Mouse (Mus musculus) thymus, adult 2 months (tissue): ENCODE measurements around the gene Ccl11. TPM values are rescaled to one million over a fixed set of nuclear protein-coding genes. Genes with fewer than 3 reads are reported as not detected.

Experiments used
- DNase-seq: peaks from one replicate; pipeline ENCODE4 v3.0.0; 2021
- H3K27ac ChIP-seq: fragments of 200-500 bp; 2 replicates; pipeline ENCODE4 v1.5.1; 2012; ENCODE audit warnings: low read length, control low read depth; ENCODE audit not compliant: control insufficient read depth, insufficient read depth
- H3K27me3 ChIP-seq: fragments of 200-500 bp; 2 replicates; pipeline ENCODE4 v1.6.1; 2012; ENCODE audit warnings: mild to moderate bottlenecking, low read length, moderate library complexity, mixed read lengths; ENCODE audit not compliant: control insufficient read depth, insufficient read depth
- H3K36me3 ChIP-seq: fragments of 200-500 bp; 2 replicates; pipeline ENCODE4 v1.6.1; 2012; ENCODE audit warnings: mild to moderate bottlenecking, low read length, moderate library complexity; ENCODE audit not compliant: control insufficient read depth, insufficient read depth
- H3K4me1 ChIP-seq: fragments of 200-500 bp; replicated peaks from 2 replicates; pipeline ENCODE4 v1.6.1; 2012; ENCODE audit warnings: low read length; ENCODE audit not compliant: control insufficient read depth, insufficient read depth
- H3K4me3 ChIP-seq: fragments of 200-500 bp; 2 replicates; pipeline ENCODE4 v1.5.1; 2012; ENCODE audit warnings: mild to moderate bottlenecking, low read length, control low read depth, moderate library complexity; ENCODE audit not compliant: control insufficient read depth, insufficient read depth
- CTCF ChIP-seq: fragments of 200-500 bp; IDR thresholded peaks from 2 replicates; pipeline ENCODE4 v1.5.1; 2012; ENCODE audit warnings: mild to moderate bottlenecking, control low read depth, low read length, moderate library complexity, borderline replicate concordance; ENCODE audit not compliant: control insufficient read depth, poor library complexity, insufficient read depth; ENCODE audit errors: extremely low read depth
- POLR2A ChIP-seq: fragments of 200-500 bp; IDR thresholded peaks from 2 replicates; pipeline ENCODE4 v1.6.1; 2012; ENCODE audit warnings: mild to moderate bottlenecking, low read length, control low read depth, moderate library complexity; ENCODE audit not compliant: control insufficient read depth, poor library complexity, insufficient read depth; ENCODE audit errors: extremely low read depth
- WGBS: fragments of 180-500 bp; shearing (Covaris S2); methylation state at CpG from one replicate; pipeline ENCODE4 v1.1.7; 2018; 5-methylcytosine and 5-hydroxymethylcytosine counted together
- polyA plus RNA-seq: library from polyadenylated mRNA; depleted of rRNA; stranded (reverse); fragments of >200 nt; gene quantifications from 2 replicates; pipeline ENCODE4 v1.2.3, GENCODE M21; 2012

Gene Ccl11
- polyA plus RNA-seq, 1 experiment = 30.1 TPM

- no peaks in the 10 kb centered on the region for H3K4me1 ChIP-seq
- no peak overlapping the region for H3K27ac ChIP-seq
- TF ChIP-seq POLR2A = no peak
- TF ChIP-seq CTCF = no peak
- no peaks in the 10 kb centered on the region for H3K36me3 ChIP-seq
- H3K4me3 ChIP-seq = no peak overlapping the region
- no peak for DNase-seq
- H3K27me3 ChIP-seq = no peaks in the 10 kb centered on the region
- 85% methylated on average over 1 of the region's 1 CpGs for WGBS
Observed at GRCm38 (mm10) chr11:82072374-82072773, 14.8 kb downstream of the Ccl11 start.

- Histone ChIP-seq H3K27me3 (no peaks in the 10 kb centered on the region), H3K36me3 (no peaks in the 10 kb centered on the region), H3K4me3 (no peak overlapping the region), H3K27ac (no peak overlapping the region), H3K4me1 (no peaks in the 10 kb centered on the region)
- 69% methylated on average over 3 of the region's 3 CpGs for WGBS
- no peak for DNase-seq
- TF ChIP-seq CTCF = no peak
- no peak for TF ChIP-seq POLR2A
Observed at GRCm38 (mm10) chr11:82072984-82073383, 15.4 kb downstream of the Ccl11 start.

- no peak overlapping the region for H3K4me3 ChIP-seq
- no peaks in the 10 kb centered on the region for H3K36me3 ChIP-seq
- no peak for TF ChIP-seq POLR2A
- no peak for TF ChIP-seq CTCF
- WGBS = 83% methylated on average over 3 of the region's 3 CpGs
- H3K27me3 ChIP-seq = no peaks in the 10 kb centered on the region
- no peaks in the 10 kb centered on the region for H3K4me1 ChIP-seq
- no peak overlapping the region for H3K27ac ChIP-seq
- DNase-seq = no peak
Observed at GRCm38 (mm10) chr11:82073686-82074085, 16.1 kb downstream of the Ccl11 start.

DNA sequence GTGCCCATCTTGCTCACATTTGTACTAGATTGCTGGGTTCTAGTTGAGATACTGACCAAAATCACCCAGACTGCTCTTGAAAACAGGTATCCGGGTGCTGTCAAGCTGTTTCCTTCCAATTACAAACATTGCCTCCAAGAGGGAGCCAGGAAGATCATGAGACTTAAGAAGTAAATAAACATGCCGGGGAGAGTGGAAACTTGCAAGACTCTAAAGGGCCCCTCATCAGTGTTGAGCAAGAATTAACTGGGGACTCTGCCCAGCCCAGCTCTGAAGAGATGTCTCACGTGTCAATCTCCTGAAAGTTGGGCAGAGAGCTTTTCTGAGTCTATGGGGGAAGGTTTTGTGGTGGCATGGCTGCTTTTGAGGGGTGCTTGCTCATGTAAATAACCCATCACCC is 19.4 kb downstream of the Ccl11 start:
- no peak for TF ChIP-seq POLR2A
- TF ChIP-seq CTCF = no peak
- Histone ChIP-seq H3K4me1 (no peaks in the 10 kb centered on the region), H3K27me3 (no peaks in the 10 kb centered on the region), H3K27ac (no peak overlapping the region), H3K36me3 (no peaks in the 10 kb centered on the region), H3K4me3 (no peak overlapping the region)
- DNase-seq = no peak
- 42% methylated on average over 3 of the region's 3 CpGs for WGBS

DNA sequence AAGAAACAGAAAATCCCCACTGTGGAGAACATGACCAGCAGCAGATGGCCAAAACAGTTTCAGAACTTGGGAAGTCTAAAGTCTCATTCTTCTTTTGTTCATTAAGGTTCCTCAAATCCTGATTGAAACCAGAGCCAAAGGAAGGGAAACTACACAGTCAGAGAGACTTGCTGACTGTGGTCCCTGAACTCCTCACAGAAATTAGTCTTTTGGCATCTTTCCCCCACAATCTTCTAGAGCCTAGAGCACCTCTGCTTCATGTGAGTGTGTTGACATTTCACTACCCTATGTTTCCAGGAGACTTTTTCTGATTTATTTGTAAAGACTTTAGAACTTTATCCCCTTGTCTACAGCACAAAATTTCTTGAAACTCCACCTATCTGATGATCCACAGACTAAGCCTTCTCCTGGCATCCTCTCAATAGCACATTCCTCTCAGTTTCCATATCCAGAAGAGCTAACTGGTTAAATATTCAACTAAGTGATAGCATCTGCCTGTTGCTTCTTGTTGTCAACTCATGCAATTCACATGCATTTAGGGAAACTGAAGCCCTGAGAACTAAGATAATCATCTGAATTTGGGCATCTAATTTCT is 20.6 kb downstream of the Ccl11 start:
- no peaks in the 10 kb centered on the region for H3K36me3 ChIP-seq
- DNase-seq = no peak
- H3K4me3 ChIP-seq = no peak overlapping the region
- H3K27me3 ChIP-seq = no peaks in the 10 kb centered on the region
- no peaks in the 10 kb centered on the region for H3K4me1 ChIP-seq
- TF ChIP-seq POLR2A (no peak), CTCF (no peak)
- no peak overlapping the region for H3K27ac ChIP-seq

DNA sequence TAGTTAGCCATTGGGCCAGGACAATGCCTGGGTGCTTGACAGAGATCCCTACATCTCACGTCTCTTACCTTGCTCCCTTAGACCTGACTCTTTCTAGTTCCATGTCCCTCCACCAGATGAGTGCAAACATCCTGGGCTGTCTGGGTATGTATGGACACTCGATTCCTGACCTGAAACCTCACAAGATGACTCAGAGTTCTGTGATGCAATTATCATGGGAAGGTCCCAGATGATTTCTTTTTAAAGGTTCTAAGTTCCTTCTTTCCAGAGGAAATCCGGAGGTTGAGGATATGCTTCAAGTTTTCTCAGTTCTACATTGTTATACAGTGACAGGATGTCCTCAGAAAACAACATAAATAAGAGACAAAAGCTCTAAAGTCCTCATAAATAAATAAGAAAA is 23.2 kb downstream of the Ccl11 start:
- TF ChIP-seq POLR2A (no peak), CTCF (no peak)
- H3K27me3 ChIP-seq = no peaks in the 10 kb centered on the region
- 72% methylated on average over 3 of the region's 3 CpGs for WGBS
- no peak for DNase-seq
- H3K27ac ChIP-seq = no peak overlapping the region
- H3K36me3 ChIP-seq = no peaks in the 10 kb centered on the region
- H3K4me3 ChIP-seq = no peak overlapping the region
- no peaks in the 10 kb centered on the region for H3K4me1 ChIP-seq

DNA sequence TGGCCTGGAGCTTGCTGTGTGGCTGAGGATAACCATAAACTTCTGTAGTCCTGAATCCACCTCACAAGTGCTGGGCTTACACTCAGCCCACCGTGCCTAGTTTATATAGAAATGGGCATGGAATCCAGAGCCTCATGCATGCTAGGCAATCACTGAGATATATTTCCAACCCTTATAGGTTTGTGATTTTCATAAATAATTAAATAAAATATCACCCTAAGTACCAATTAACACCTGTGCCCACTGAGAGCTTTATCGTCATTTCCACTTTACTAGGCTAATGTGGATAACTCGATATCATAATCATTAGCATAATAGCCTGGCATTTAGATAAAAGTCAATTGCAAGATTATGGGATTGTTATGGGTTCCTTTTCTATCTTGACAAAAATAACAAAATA is 26.7 kb downstream of the Ccl11 start:
- no peak for TF ChIP-seq POLR2A
- H3K27ac ChIP-seq = no peak overlapping the region
- DNase-seq = no peak
- no peaks in the 10 kb centered on the region for H3K27me3 ChIP-seq
- H3K4me3 ChIP-seq = no peak overlapping the region
- H3K36me3 ChIP-seq = no peaks in the 10 kb centered on the region
- H3K4me1 ChIP-seq = no peaks in the 10 kb centered on the region
- 99% methylated on average over 3 of the region's 3 CpGs for WGBS
